Mouse (Mus musculus) cerebellum, adult 18-20 months (tissue): Measurements from ENCODE around the gene Enpp4.
A peak's percentile ranks its signal among the peaks of the same experiment; 100 is the strongest.

Source experiments
- DNase-seq, 2 experiments: peaks; one replicate each; pipeline ENCODE4 v3.0.0; 2021

Enpp4 gene

DNA sequence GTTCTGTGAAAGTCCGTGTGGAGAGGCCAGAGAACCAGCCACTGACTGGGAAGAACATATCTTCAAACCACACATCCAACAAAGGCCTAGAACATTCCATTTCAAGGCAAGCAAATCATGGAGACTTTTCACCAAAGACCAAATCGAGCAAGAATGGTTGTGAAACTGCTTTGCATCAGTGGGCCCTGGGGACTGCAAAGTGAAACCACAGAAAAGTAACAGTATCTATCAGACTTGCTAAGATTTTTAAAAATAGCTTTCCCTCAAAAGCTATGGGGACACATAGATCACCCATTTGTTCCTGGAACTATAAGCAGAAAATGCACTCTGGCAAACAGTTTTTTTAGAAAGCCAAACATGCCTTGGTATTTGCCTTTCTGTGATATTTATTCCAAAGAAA, 14.7 kb downstream of the Enpp4 start:
- DNase-seq, result no peak

DNA sequence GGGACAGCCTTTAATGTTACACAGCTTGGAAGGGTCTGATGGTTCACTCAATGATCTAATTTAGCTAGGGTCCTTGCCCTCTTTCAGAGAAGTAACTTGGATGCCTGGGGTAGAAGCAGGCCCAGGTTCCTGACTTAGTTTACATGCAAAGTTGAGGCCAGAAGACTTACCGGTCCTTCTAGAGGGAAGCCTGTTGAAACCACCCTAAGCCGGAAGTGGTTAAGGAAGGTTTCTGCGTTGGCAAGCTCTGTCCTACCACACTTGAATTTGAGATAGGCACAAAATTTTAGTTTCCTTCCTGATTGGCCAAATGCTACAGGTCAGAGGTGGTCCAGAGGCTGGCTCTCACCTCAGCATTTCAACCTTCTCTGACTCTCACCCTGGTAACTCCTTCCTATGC, 17.4 kb downstream of the Enpp4 start:
- DNase-seq, result no peak

DNA sequence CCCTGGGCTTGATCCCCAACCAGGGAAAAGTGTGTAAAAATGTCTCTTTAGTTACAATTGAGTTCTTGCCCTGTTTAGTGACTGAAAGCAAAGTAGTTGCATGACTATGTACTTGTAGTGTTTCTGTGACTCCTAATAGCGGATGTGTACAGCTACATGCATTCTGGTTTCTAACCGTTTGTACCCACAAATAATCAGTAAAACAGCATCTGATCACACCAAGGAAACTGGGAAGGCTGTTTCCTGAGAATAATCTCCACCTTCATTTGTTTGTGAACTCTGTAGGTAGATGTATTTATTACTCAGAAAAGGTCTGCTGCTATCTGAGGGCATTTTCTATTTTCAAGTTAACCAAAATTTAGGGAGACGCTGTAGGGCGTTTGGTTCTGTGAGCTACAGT, 22.5 kb downstream of the Enpp4 start:
- no peak for DNase-seq

DNA sequence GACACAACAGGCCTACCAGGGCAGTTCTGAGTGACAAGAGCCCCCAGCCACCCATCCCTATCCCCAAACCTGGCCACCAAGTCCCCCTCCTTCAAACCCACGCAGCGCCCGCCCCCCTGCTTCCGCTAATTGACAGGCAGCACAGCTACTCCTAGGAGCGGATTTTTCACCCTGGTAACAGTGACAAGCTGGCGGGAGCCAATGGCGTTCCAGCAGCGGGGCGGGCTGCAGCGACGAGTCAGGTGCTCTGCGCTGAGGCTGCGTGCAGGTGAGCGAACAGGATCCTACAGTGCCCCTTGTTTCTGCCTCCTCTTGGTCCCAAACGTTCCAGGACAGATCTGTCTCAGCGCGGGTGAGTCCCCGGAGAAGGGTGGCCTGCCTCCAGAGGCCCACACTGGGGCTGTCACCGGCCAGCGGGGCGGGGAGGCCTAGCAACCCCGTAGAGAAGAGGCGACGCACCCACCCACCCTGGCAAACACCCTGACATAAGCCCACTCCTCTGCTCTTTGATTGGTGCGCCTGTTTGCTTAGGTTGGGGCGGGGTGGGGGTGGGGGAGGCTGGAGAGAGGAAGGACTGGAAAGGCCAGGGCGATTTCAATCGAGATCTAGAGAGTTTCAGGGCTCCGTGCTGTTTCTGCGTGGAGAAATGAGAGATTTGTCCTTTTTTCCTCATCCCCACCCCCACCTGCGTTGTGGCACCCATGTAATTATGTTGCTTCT, 26.8 kb downstream of the Enpp4 start, which contains the start of gene Enpp5:
TSS of gene Enpp5 (plus strand) at position 183 of the 720 bp plus-strand sequence.
- DNase-seq, result peak; percentile 91 to 97

DNA sequence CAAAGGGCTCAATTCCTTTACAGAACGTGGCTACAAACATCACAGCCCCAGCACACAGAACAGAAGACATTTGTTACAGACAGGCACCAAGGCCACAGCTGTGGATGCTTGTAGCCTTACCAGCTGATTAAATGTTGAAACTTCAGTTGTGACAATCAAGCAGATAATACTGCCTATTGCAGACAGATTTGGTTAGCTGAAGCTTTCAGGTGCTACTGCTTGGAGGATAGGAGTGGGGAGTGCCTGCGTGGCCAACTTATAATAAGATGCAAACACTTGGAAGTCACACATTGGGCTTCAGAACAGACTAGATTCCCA, 27.8 kb downstream of the Enpp4 start:
- DNase-seq, result no peak

DNA sequence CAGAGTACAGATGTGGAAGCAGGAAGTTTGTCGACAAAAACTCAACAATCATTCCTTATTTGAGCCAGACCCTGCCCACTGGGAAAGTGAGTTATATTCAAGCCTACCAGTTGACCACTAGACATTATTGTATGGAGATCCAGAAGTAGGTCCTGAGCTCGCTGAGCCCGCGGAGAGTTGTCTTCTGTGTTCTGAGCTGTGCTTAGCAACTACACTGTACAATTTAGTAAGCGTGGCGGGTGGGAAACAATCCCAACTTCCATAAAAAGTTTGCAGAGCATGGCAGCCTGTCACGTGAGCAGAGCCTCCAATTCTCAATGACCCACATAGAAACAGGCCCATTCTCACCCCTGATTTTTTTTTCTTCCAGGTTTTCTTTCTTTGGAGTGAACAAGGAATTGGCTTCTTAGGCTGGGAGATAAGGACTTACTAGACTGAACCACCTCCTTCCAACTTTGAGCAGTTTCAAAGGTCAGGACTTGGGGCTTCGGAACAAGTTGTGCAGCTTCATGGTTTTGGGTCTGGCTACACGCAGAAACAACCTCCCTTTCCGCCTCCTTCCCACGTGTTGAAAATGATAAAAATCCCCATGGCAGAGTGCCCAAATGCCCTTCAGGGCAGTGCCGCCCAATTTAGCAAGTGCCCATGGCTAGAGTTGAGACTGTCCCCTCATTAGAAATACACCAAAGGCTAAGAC, 28.3 kb downstream of the Enpp4 start:
- DNase-seq, result peak in 1 of 2 experiments; percentile 24

DNA sequence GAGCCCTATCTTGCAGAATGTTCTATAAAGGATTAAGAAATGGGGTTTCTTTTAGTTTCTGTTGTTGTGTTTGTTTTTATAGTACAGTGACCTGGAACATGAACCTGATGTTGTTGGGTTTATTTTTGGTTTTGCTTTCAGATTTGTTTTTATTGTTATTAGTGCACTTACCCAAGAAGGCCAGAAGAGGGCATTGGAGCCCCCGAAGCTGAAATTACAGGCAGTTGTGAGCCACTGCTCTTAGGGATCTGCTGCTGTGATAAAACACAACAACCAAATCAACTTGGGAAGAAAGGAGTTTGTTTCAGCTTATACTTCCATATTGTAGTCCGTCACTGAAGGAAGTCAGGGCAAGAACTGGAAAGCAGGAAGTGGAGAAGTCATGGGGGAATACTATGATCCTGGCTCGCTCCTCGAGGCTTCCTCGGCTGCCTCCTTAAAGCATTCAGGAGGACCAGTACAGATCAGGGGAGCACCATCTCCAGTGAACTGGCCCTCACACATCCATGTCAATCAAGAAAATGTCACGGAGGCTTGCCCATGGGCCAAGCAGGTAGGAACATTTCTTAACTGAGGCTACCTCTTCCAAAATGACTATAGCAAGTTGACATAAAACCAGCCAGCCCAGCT, 29.4 kb downstream of the Enpp4 start:
- DNase-seq, result peak; percentile 36 to 49

DNA sequence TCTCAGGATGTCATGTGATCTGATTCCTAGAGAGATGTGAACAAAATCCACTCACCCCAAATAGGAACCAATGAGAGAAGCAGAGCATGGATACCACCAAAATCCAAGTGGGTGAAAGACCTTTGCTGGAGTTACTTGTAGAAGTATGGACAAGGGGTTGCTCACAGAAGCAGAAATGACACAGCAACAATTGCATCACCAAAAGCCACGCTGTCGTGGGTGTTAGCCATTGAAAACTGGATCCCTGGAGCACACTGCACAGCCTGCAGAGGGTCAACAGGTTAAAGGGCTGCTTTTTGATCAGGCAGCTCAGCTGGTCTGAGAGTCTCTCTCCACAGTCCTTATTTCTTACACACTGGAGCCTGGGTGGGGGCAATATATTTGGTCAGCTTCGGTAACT, 30.0 kb downstream of the Enpp4 start:
- no peak for DNase-seq

DNA sequence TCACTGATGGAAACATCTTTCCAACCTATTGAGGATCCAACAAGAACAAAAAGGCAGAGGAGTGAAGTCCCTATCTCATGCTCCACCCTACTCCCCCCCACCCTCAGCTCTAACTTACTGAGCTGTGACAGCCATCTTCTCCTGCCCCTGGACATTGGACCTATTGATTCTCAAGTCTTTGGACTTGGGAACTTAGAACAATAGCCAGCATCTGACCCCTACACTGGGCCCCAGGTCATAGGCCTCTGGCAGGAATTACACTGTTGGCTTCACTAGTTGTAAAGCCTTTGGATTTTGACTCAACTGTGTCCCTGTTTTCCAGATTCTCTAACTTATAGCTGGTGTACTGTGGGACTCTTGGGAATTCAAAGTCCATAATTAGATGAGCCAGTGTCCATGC, 33.9 kb downstream of the Enpp4 start:
- no peak for DNase-seq

DNA sequence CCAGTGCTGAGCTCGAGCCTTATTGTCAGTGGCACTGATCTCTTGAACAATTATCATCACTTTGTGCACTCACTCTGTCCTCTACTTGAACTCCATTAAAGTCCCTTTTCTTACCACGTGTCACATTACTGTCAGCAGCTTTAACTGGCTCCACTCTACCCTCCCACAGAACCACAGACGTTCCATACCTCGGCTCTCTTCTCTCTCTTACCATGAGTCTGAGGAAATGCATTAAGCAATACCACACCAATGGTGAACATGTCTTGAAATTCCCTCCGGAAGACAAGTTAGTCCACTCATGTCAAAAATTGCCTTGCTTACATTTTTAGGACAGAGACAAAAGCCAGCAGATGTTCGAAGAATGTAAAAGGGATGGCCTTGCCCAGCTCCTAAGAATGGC, 36.7 kb downstream of the Enpp4 start:
- DNase-seq, result no peak

DNA sequence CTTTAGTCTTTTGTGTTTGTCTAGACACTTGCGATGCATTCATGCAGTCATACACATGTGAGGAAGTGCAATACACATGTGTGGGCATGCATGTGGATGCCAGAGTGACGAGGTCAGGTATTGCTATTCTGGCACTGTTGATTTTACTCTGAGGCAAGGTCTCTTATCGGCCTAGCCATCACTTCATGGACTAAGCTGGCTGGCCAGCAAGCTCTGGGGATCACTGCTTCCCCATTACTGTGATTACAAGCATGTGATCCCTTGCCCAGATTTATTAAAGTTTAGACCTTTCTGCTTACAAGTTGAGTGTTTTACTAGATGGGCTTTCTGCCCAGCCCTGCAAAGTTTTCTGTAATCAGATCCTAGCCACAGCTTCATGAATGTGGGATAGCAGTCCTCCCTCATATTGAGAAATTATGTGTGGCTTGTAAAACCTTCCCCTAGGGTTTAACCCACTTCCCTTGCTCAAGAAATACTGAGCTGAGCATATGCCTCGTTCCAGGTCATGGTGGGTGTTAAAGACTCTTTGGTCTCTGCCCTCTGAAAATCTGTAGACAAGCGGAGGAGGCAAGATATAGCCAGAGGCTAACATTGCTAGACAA, 44.2 kb downstream of the Enpp4 start:
- no peak for DNase-seq

DNA sequence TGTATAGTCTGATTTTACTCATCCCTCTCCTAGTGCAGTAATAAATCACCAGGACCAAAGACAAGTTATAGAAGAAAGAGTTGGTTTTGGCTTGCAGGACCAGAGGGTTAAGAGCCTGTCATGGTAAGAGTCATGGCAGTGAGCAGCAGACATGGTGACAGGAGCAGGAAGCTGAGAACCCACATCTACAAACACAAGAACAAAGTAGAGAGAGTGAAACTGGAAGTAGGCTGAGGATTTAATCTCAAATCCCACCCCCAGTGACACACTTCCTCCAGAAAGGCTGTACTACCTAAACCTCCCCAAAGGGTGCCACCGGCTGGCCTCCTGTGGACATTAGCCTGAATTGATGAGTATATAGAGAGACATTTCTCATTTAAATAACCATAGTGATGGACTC, 44.8 kb downstream of the Enpp4 start:
- no peak for DNase-seq

DNA sequence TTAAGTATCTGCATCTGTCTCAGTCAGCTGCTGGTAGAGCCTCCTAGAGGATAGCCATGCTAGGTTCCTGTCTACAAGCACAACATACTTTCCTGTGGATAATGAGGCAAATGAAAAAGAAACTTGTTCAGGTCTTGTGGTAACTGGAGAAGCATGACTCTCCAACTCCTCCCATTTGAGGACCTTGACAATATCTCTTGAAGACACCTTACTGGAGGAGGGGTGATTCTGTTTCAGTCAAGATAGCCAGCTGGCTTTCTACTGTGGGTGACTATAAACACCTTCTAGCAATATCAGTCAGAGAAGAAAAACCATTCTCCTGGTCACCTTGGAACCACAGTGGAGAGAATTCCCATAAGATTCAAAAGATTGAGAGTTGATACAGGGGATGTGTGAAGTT, 47.5 kb downstream of the Enpp4 start:
- no peak for DNase-seq

DNA sequence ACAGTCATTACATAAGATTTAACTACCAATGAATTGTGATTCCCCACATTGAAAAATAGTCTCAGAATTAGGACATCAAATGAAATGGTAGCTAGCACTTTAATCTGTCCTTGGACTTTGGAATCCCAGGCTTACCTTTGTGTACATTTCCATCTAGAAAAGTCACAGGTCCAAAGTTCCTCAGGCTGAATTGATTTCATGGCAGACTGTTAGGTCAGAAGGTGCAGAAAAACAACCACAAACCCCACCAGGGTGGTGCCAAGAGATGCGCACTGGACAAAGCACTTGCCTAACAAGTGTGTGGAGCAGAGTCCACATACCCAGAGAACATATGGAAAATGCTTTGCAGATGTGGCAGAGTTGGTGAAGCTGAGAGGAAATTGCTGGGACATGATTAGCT, 48.5 kb downstream of the Enpp4 start:
- no peak for DNase-seq

DNA sequence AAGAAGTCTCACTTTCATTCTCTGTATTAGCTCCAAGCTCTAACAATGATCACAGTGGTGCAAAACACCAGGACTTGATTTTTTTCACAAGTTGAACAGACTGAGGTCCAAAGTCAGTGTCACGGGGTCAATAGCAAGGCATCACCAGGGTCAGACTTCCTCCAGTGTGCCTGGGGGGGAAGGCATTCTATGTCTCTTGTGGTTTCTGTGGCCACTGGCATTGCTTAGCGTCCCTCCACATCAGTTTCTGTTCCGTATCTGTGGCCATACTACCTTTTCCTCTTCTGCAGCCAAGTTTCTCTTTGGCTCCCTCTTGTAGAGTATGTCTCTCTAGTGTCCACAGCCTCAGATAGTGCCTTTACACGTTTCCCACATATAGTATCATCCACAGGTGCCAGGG, 52.2 kb downstream of the Enpp4 start:
- no peak for DNase-seq
